Mouse (Mus musculus) left cerebral cortex, postnatal 4 days (tissue): ENCODE measurements at regions not wholly inside any gene's neighbourhood (a gene's known extent, or its start where the extent isn't known, plus 50 kb on each side); places are given as distances from the start of the nearest gene placed in this dataset.

Experiments used
- DNase-seq: peaks from one replicate; pipeline ENCODE4 v3.0.0-alpha.2; 2022
- intact Hi-C: fragments of 180-260 bp; cut with DNase I; formaldehyde crosslinking; loops from one replicate; pipeline ENCODE4 v1.15.1; 2025

DNA sequence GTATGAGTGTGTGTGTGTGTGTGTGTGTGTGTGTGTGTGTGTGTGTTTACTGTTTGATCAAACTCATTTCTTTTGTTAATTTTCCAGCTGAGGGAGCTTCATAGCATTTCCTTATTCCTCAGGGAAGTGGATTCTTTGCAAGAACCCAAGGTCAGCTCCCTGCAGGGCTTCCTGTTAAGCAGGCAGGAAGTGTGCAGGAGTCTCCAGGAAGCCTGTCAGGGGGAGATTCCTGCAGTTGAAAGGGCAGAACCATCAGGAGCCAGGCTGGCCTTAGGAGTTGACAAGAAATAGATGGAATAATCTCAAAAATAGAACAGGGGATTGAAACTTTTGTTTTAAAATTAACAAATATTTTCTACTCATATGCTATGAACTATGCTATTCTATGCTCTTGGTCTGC lies 98.8 kb upstream of the Pabpc6 start:
- no peak for DNase-seq
- intact Hi-C loops, result no loop called here

DNA sequence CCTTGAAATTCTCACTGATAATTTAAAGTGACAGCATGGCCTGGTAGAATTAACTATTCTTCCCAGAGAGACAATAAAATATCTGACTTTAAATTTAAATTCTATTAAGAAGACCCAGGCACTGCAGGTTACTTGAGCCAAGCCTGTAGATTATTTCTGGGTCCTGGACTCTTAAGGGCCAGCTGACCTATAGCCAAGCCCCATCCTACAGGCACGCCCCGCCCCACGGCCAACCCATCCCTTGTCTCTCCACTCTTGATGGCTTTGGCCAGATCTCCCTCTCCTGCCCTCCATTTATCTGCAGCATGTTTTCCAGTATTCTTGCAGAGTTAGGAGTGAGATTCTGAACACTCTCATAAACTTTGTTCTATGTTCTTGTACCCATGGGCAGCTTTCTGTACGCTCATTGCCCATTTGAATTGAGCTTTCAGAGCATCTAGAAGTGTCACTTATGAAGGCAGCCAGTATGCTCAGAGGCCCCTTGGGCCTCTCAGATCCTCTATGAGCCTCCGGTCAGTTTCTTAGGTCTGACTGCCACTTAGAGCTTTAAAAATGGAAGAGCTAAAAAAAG lies 96.2 kb upstream of the Pabpc6 start:
- peak; percentile 53 for DNase-seq
- intact Hi-C loops, result no loop called here

GRCm38 (mm10) chr17:9764701-9765359 lies 95.3 kb upstream of the Pabpc6 start:
- intact Hi-C loops, result no loop called here
- DNase-seq, result peak; percentile 70

DNA sequence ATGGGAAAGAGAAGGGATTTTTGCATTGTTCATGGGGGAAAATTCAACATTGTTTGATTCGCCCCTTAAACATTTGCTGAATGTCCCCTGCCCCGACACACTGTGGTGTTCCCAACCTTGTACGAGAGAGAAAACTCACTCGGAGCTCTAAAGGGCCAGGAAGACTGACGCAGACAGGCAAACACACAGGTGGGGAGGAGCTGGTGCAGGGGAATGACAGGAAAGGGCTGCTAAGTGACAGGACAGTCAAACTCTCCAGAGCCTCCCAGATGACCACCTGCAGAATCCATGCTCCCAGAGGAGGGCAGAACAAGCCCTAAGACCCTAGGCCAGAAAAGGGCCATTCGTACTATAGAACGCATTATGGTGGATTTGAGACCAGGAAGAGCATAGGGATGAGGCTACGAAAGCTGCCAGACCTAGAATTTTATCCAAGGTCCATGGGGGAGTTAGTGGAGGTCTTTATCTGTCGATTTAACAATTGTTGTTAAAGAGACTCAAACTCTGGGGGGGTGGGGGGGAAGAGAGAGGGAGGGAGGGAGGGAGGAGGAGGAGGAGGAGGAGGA lies 94.6 kb upstream of the Pabpc6 start:
- intact Hi-C loops, result no loop called here
- no peak for DNase-seq

DNA sequence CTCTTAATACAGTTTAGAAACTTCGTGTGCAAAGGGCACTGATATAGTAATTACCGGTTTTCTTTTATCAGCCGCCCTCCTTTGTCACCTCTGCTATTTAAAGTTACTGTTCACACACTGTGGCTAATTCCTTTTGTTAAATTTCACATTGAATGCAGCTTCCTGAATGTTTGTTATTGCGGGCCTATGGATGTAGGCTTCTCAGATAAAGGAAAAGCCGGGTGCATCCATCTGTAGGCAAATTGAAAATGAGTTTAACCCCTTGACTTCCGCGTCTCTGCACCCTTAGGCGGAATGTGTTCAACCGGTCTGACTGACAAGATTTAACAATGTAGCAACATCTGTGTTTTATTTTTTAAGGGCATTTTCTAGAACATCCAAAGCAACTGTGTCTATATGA lies 93.6 kb upstream of the Pabpc6 start:
- intact Hi-C loops, result no loop called here
- no peak for DNase-seq

- intact Hi-C loops, result no loop called here
- no peak for DNase-seq
Observed at GRCm38 (mm10) chr17:9762436-9762835, 92.9 kb upstream of the Pabpc6 start.

DNA sequence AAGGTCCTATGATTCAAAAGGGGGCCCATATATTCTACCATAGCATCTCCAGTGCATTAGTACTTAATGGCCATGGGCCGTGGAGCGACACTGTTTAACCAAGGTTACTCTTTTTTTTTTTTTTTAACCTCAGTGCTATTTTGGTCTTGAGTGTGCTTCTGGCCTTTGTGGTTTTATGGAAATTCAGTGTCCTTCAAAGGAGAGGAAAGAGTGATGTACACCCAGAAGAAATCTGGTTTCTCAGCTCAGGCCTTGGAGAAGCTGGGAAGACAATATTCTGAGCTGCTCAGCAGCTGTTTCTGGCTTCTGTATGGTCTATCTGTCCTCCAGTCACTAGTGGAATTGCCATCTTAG lies 91.2 kb upstream of the Pabpc6 start:
- intact Hi-C loops, result no loop called here
- no peak for DNase-seq

- intact Hi-C loops, result no loop called here
- DNase-seq, result no peak
Observed at GRCm38 (mm10) chr17:9760026-9760705, 90.6 kb upstream of the Pabpc6 start.

DNA sequence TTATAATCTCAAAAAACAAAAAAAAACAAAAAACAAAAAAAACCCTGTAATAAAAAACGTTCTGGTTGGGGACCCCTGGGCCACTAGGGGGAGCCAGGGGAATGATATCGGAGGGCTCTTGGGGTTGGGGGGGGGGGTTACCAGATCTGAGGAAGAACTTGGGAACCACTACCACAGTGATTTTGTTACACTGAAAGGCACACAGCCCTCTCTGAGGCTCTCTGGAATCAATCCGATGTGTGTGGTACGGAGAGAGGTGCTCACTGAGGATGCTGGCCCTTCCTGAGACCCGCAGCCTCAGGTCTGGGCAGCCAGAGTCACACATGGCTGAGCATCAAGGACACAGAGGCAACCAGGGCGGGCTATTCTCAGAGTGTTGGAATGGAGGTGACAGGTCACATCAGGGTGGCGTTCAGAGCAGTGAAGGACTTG lies 89.9 kb upstream of the Pabpc6 start:
- DNase-seq, result peak; percentile 71
- intact Hi-C loops, result loop anchor here (2.0 kb wide), 1 partner anchor 557 kb away; no protein-coding TSS in a partner anchor

- intact Hi-C loops, result loop anchor here (2.0 kb wide), 2 partner anchors 559 to 589 kb away; no protein-coding TSS in a partner anchor
- DNase-seq, result no peak
Observed at GRCm38 (mm10) chr17:9757725-9758251, 88.3 kb upstream of the Pabpc6 start.

DNA sequence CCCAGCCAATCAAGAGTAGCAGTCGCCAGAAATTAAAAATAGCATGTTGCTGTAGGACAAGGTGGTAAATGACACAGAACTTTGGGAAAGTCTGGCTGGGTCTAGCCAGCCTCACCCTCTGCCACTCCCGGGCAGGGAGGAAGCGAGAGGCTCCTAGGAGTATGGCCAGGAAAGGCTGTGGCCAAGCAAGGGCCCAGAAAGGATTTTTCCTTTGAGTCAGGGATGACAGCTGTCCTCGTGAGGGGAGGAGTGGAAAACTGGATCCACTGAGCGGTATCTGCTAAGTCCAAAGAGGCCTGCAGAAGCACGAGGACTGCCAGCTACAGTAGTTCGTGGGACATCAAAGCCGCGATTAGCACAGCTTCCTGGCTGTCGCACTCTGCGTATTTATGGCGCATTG lies 87.2 kb upstream of the Pabpc6 start:
- no peak for DNase-seq

DNA sequence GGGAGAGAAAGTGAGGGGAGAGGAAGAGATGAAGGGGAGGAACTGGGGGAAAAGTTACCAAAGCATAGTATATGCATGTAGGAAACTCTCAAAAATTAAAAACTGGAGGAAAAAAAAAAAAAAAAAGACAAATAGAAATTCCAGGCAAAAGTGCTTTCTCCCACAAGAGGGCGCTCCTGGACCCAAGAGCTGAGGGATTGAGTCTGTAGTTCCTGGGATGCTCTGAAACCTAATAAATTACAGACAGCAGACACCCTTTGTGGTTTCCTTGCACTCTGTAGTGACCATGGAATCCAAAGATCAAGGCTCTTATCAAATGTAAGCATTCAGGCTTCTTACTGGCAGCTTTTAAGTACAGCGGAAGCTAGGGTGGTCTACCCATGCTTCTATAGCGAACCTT lies 86.7 kb upstream of the Pabpc6 start:
- DNase-seq, result peak; percentile 78
- intact Hi-C loops, result loop anchor here (2.0 kb wide), 1 partner anchor 587 kb away; no protein-coding TSS in a partner anchor

More for the DNA sequence above, 87.2 kb upstream of the Pabpc6 start:
- intact Hi-C loops, result loop anchor here (2.0 kb wide), 1 partner anchor 588 kb away; no protein-coding TSS in a partner anchor

DNA sequence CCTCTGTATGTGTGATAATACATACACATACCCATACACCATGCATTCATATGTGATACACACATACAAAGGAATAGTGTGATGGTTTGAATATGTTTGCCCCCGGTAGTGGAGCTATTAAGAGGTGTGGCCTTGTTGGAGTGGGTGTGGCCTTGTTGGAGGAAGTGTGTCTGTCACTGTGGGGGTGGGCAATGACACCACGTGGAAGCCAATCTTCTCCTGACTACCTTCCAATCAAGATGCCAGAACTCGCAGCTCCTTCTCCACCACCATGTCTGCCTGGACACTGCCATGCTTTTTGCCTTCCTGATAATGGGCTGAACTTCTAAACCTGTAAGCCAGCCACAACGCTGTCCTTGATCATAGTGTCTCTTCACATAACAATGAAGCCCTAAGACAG lies 86.1 kb upstream of the Pabpc6 start:
- DNase-seq, result no peak
- intact Hi-C loops, result no loop called here

DNA sequence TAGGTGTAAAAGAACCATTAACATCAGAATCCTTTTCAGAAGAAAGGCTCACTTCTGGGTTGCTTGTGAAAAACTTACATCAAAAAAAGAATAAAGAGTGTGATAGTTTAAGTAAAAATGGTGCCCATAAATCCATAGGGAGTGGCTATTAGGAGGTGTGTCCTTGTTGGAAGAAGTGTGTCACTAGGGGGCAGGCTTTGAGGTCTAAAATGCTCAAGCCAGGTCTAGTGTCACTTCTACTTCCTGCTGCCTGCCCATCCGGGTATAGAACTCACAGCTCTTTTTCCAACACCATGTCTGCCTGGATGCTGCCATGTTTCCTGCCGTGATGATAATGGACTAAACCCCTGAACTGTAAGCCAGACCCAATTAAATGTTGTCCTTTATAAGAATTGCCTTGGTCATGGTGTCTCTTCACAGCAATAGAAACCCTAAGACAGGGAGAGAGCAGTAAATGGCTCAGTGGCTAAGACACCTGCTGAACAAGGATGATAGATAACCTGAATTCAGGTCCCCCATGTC lies 85.4 kb upstream of the Pabpc6 start:
- intact Hi-C loops, result no loop called here
- no peak for DNase-seq

GRCm38 (mm10) chr17:9752848-9753247 lies 83.3 kb upstream of the Pabpc6 start:
- no peak for DNase-seq
- intact Hi-C loops, result no loop called here

DNA sequence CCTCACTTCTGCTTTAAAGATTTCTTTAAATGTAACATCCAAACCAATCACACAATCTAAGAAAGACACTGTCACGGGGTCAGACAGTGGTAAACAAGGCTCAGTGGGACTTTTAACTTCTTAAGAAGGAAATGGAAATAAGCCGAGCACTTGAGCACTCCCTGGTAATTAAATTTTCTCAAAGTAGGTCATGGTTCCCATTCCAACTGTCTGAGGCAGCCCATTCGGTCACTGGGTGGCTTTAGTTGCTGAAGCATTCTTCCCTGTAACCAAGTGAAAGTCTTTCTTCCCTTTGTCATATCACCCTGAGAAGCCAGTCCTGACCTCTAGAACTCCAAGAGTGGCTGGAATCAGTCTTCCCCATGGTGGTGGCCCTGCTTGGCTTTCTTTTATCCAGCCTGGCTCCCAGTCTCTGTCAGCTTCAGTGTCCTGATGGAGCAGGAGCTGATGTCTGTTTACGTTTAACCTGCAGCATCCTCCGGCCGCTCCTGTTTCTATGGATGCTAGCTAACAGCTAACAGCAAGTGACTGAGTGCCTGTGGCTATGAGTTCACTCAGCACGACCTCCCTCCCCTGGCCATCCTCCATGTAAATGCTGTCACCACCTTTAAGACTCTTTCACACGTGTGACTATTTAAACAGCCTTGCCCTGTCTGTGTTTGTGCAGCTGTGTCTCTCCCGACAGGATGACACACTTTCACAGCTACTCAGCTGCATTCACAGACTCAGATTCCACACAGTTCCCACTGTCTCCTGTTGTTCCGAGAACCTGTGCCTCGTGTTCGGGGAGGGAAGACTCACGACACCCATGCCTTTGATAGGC lies 82.0 kb upstream of the Pabpc6 start:
- DNase-seq, result no peak
- intact Hi-C loops, result no loop called here

DNA sequence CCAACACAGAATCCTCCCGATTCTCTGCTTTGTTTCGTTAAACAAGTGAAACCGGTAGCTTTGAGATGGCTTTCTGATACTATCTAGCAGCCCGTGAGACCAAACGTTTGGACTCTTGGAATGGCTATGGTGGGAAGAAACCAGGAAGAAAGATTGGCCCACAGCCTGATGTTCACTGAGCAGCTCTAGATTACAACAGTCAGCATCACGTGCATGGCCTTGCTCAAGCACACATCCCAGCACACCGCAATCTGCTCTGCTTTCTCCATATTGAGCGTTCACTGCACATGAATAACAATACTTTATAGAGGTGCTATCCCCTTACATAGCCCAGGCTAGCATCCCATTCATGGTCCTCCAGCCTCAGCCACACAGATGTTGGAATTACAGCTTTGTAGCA lies 80.5 kb upstream of the Pabpc6 start:
- intact Hi-C loops, result no loop called here
- DNase-seq, result no peak

DNA sequence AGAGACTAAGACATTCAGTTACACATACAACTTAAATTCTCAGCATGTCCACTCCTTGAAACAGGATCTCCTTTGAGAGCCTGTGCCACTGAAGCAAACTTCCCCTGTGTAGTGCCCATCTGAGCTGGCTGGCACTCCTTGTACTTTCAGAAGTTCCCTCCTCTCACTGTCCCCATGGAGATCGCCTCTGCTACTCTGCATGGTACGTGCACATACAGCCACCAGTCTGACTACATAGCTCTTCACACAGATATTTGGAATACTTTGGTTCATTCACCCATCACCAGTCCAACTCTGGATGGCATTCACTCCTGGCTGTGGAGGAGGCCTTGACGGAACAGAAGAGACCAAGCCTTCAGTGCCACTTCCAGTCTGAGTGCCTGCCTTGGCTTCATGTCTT lies 79.8 kb upstream of the Pabpc6 start:
- intact Hi-C loops, result no loop called here
- no peak for DNase-seq

DNA sequence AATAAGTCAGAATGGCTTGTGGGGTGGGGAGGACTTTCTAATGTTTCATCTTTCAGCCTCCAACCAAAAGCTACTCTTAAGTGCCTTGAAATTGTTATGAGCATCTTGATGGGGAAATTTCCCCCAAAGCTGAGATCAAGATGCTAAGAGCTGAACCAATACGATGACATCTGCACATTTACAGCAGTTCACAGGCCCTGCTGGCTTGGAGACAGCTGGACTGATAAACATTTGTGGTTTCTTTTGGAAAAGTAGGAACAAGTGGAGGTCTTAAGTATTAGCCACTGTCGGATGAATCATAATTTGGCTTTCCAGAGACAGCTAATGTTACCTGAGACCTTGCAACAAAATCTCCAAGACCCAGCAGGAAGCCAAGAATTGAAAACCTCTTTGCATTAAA lies 78.4 kb upstream of the Pabpc6 start:
- intact Hi-C loops, result no loop called here
- DNase-seq, result no peak

GRCm38 (mm10) chr17:9743342-9743741 lies 73.8 kb upstream of the Pabpc6 start:
- intact Hi-C loops, result no loop called here
- DNase-seq, result no peak
